Mouse (Mus musculus) MEL (cell line): ENCODE measurements at regions not wholly inside any gene's neighbourhood (a gene's known extent, or its start where the extent isn't known, plus 50 kb on each side); places are given as distances from the start of the nearest gene placed in this dataset.

ENCODE experiments used
- CHD2 ChIP-seq: IDR thresholded peaks from 2 replicates; pipeline ENCODE4 v1.6.1; 2011; ENCODE audit warnings: low read length, improper control_type of control experiment
- E2F4 ChIP-seq: IDR thresholded peaks from 2 replicates; pipeline ENCODE4 v1.6.1; 2011; ENCODE audit warnings: low read depth, low read length, improper control_type of control experiment, borderline replicate concordance
- ELF1 ChIP-seq: IDR thresholded peaks from 2 replicates; pipeline ENCODE4 v1.6.1; 2014; ENCODE audit warnings: low read depth, mild to moderate bottlenecking, inconsistent platforms, low read length, improper control_type of control experiment, moderate library complexity
- MAZ ChIP-seq: IDR thresholded peaks from 2 replicates; pipeline ENCODE4 v1.6.1; 2012; ENCODE audit warnings: low read depth, mild to moderate bottlenecking, inconsistent platforms, low read length, improper control_type of control experiment
- NELFE ChIP-seq: IDR thresholded peaks from 2 replicates; pipeline ENCODE4 v1.6.1; 2011; ENCODE audit warnings: low read depth, low read length, improper control_type of control experiment
- POLR2A ChIP-seq, 2 experiments: IDR thresholded peaks; 2 replicates each; pipeline ENCODE4 v1.6.1; 2011 to 2012; ENCODE audit warnings: low read length in 2 of 2, mild to moderate bottlenecking in 2 of 2, control low read depth in 1 of 2, improper control_type of control experiment in 1 of 2, low read depth in 1 of 2, moderate library complexity in 1 of 2; ENCODE audit not compliant: control insufficient read depth in 1 of 2, insufficient read depth in 1 of 2, poor library complexity in 1 of 2
- POLR2AphosphoS2 ChIP-seq: IDR thresholded peaks from 2 replicates; pipeline ENCODE4 v1.6.1; 2011; ENCODE audit warnings: low read length, improper control_type of control experiment
- SMC3 ChIP-seq: IDR thresholded peaks from 2 replicates; pipeline ENCODE4 v1.6.1; 2011; ENCODE audit warnings: low read depth, low read length, improper control_type of control experiment

DNA sequence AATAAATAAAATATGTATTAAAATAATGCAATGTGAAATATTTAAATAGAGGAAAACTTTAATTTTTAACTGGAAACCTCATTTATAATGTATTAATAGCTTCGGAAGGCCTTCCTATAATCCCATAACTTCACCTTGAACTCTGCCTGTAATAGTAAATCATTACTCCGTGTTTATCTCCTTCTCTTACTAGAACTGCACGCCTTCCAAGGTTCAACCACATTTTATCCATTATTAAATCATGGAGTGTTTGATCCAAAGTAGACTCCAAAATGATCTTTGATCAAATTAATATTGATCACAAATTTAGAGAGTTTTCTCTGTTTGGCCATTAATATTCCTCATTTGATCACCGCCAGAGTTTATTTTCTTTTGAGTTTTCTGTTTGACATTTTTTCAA is 114.8 kb upstream of the Adgrl2 start:
- TF ChIP-seq SMC3 (no peak), NELFE (no peak), ELF1 (no peak), POLR2A (IDR thresholded peaks at IDR 0.05; ENCODE audit: control insufficient read depth in 1 of 2, insufficient read depth in 1 of 2, low read depth in 1 of 2, low read length in 2 of 2, poor library complexity in 1 of 2) (no peak), MAZ (no peak), CHD2 (no peak), E2F4 (no peak), POLR2AphosphoS2 (no peak)
